Mouse (Mus musculus): ENCODE results near the gene Gm8947.
"Not testable (repeated sequence)": the region's sequence is repeated elsewhere in the genome, so short reads cannot be mapped to it uniquely, and the experiment has no call there.

- not testable (repeated sequence) for TF ChIP-seq CTCF, EP300 (IDR thresholded peaks at IDR 0.05; ENCODE audit: low read depth)
These were observed 11.6 kb downstream of the Gm8947 start, which contains the start of gene 3110040M04Rik for GRCm38 (mm10) chr1:151203818-151204217.
